Mouse (Mus musculus) fat pad, adult 2 months (tissue): ENCODE measurements at regions not wholly inside any gene's neighbourhood (a gene's known extent, or its start where the extent isn't known, plus 50 kb on each side); places are given as distances from the start of the nearest gene placed in this dataset.

Experiments
- DNase-seq: peaks from one replicate; pipeline ENCODE4 v3.0.0-alpha.2; 2011; ENCODE audit warnings: low read depth, low spot score; ENCODE audit errors: extremely low read depth

GRCm38 (mm10) chr10:84163752-84164151, 276.6 kb downstream of the Nuak1 start:
- no peak for DNase-seq

- no peak for DNase-seq
These were observed 274.4 kb downstream of the Nuak1 start for GRCm38 (mm10) chr10:84165832-84166567.

- no peak for DNase-seq
These were observed 273.9 kb downstream of the Nuak1 start for GRCm38 (mm10) chr10:84166568-84166905.

GRCm38 (mm10) chr10:84172828-84173321, 267.5 kb downstream of the Nuak1 start:
- DNase-seq = no peak

GRCm38 (mm10) chr10:84183239-84183638, 257.2 kb downstream of the Nuak1 start:
- no peak for DNase-seq

GRCm38 (mm10) chr10:84186466-84186865, 253.9 kb downstream of the Nuak1 start:
- no peak for DNase-seq

GRCm38 (mm10) chr10:84199035-84199434, 241.4 kb downstream of the Nuak1 start:
- DNase-seq = no peak

GRCm38 (mm10) chr10:84201785-84202184, 238.6 kb downstream of the Nuak1 start:
- no peak for DNase-seq

GRCm38 (mm10) chr10:84212096-84212785, 228.2 kb downstream of the Nuak1 start:
- no peak for DNase-seq

- no peak for DNase-seq
These were observed 225.6 kb downstream of the Nuak1 start for GRCm38 (mm10) chr10:84214812-84215211.

GRCm38 (mm10) chr10:84229224-84229921, 211.0 kb downstream of the Nuak1 start:
- no peak for DNase-seq

GRCm38 (mm10) chr10:84230011-84230781, 210.2 kb downstream of the Nuak1 start:
- no peak for DNase-seq

- no peak for DNase-seq
These were observed 205.4 kb downstream of the Nuak1 start for GRCm38 (mm10) chr10:84235006-84235405.

- DNase-seq = no peak
These were observed 204.2 kb downstream of the Nuak1 start for GRCm38 (mm10) chr10:84236236-84236635.

- peak; percentile 61 for DNase-seq
These were observed 202.0 kb downstream of the Nuak1 start for GRCm38 (mm10) chr10:84238279-84238963.

GRCm38 (mm10) chr10:84243283-84243682, 197.1 kb downstream of the Nuak1 start:
- DNase-seq = no peak

- DNase-seq = no peak
These were observed 191.1 kb downstream of the Nuak1 start for GRCm38 (mm10) chr10:84249346-84249745.

GRCm38 (mm10) chr10:84260931-84261650, 179.3 kb downstream of the Nuak1 start:
- peak; percentile 80 for DNase-seq

- no peak for DNase-seq
These were observed 177.5 kb downstream of the Nuak1 start for GRCm38 (mm10) chr10:84262943-84263342.
